Comparison of ENCODE assay signal across 19 mouse cellular contexts in the genomic region with DNA sequence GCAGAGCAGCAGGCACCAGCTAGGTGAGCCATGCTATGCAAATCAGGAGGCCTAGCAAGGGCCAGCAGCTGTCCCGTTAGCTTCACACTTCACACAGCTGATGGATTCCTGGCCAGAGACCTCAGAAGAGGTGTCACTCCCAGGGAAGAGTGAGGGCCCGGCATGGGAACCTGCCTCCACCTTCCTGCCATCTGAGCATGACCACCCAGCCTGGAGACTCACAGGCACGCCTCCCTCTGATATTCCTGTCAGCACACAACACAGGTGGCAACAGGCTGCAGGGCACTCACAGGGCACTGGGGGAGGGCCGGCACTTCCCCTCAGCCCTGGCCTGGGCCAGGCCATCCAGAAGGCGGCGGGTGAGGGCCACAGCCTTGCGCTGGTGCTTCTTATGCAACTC. TPM values are rescaled to one million over a fixed set of nuclear protein-coding genes. Genes with fewer than 3 reads are reported as not detected.
A peak's percentile ranks its signal among the peaks of the same experiment; 100 is the strongest.
DNase-seq lines count a peak whose midpoint lies in the region; ATAC-seq and TF ChIP-seq lines count a peak whose summit lies in the region.
"Had no signal": no experiment of that assay in that cellular context is flagged by ENCODE, and none has a peak within 500 bp of the region (broad histone marks: within the 10 kb centered on the region; RNA-seq: fewer than 3 reads in every experiment).

No protein-coding gene starts in this region.

- 64% methylated on average over 7 of the region's 7 CpGs for WGBS in heart, adult 2 months
- 61% methylated on average over 7 of the region's 7 CpGs for WGBS in heart, embryonic 12.5 days
- WGBS in neural tube, embryonic 13.5 days, result 84% methylated on average over 7 of the region's 7 CpGs
- 91% methylated on average over 7 of the region's 7 CpGs for WGBS in neural tube, embryonic 15.5 days
- WGBS in heart, postnatal 0 days, result 34% methylated on average over 7 of the region's 7 CpGs

- H3K9ac ChIP-seq in heart, adult 2 months (ENCODE audit: low read depth, low read length), result no peak overlapping the region
- no peak overlapping the region for H3K9ac ChIP-seq in heart, embryonic 12.5 days
- peak overlapping the region; percentile 22; the same call in 1 of the 2 replicates for H3K9ac ChIP-seq in neural tube, embryonic 13.5 days
- H3K9ac ChIP-seq in neural tube, embryonic 15.5 days (replicated peaks), result no peak overlapping the region
- 0 out of 2 replicates have a peak overlapping the region, but pooled peaks have one; percentile 29 for H3K9ac ChIP-seq in heart, postnatal 0 days (replicated peaks; ENCODE audit: low read depth, low read length)
- H3K9ac ChIP-seq: intestine, embryonic 15.5 days; limb, embryonic 12.5 days; liver, embryonic 14.5 days; stomach, embryonic 15.5 days had no signal

- peaks cover 7% of the 10 kb centered on the region for H3K4me1 ChIP-seq in heart, adult 2 months (ENCODE audit: control insufficient read depth, insufficient read depth, low read length)
- peaks cover 35% of the 10 kb centered on the region for H3K4me1 ChIP-seq in heart, embryonic 12.5 days (replicated peaks)
- H3K4me1 ChIP-seq in neural tube, embryonic 13.5 days (replicated peaks), result peaks cover 16% of the 10 kb centered on the region
- peaks cover 18% of the 10 kb centered on the region for H3K4me1 ChIP-seq in neural tube, embryonic 15.5 days
- peaks cover 30% of the 10 kb centered on the region for H3K4me1 ChIP-seq in heart, postnatal 0 days (ENCODE audit: control insufficient read depth, insufficient read depth)

- no peaks in the 10 kb centered on the region for H3K9me3 ChIP-seq in heart, embryonic 12.5 days (replicated peaks)
- no peaks in the 10 kb centered on the region for H3K9me3 ChIP-seq in neural tube, embryonic 13.5 days
- H3K9me3 ChIP-seq in neural tube, embryonic 15.5 days (replicated peaks), result no peaks in the 10 kb centered on the region
- no peaks in the 10 kb centered on the region for H3K9me3 ChIP-seq in heart, postnatal 0 days (replicated peaks; ENCODE audit: control insufficient read depth, low read length)
- H3K9me3 ChIP-seq: intestine, embryonic 15.5 days; limb, embryonic 12.5 days; megakaryocyte, embryonic 14.5 days; stomach, embryonic 15.5 days had no signal

- no peaks in the 10 kb centered on the region for H3K27me3 ChIP-seq in heart, adult 2 months (ENCODE audit: control insufficient read depth, insufficient read depth, low read length)
- no peaks in the 10 kb centered on the region for H3K27me3 ChIP-seq in heart, embryonic 12.5 days (replicated peaks)
- H3K27me3 ChIP-seq in neural tube, embryonic 13.5 days, result no peaks in the 10 kb centered on the region
- H3K27me3 ChIP-seq in neural tube, embryonic 15.5 days (replicated peaks), result no peaks in the 10 kb centered on the region
- no peaks in the 10 kb centered on the region for H3K27me3 ChIP-seq in heart, postnatal 0 days (ENCODE audit: control insufficient read depth, insufficient read depth, low read length)
- H3K27me3 ChIP-seq: intestine, embryonic 15.5 days; limb, embryonic 12.5 days; megakaryocyte, embryonic 14.5 days; stomach, embryonic 15.5 days had no signal

- no peaks in the 10 kb centered on the region for H3K79me2 ChIP-seq in heart, adult 2 months (replicated peaks; ENCODE audit: control insufficient read depth, insufficient read depth, low read length)

- intact Hi-C loops in heart, adult 2 months (cut with DNase I), result no loop called here

- TF ChIP-seq POLR2A in heart, adult 2 months (IDR thresholded peaks at IDR 0.05; ENCODE audit: insufficient read depth, low read depth, low read length), result no peak

- no peaks in the 10 kb centered on the region for H3K36me3 ChIP-seq in heart, adult 2 months (ENCODE audit: control insufficient read depth, insufficient read depth, low read length)
- peaks cover 61% of the 10 kb centered on the region for H3K36me3 ChIP-seq in heart, embryonic 12.5 days
- peaks cover 54% of the 10 kb centered on the region for H3K36me3 ChIP-seq in neural tube, embryonic 13.5 days
- H3K36me3 ChIP-seq in neural tube, embryonic 15.5 days, result peaks cover 16% of the 10 kb centered on the region; the same call in 1 of the 2 replicates
- peaks cover 39% of the 10 kb centered on the region for H3K36me3 ChIP-seq in heart, postnatal 0 days (replicated peaks; ENCODE audit: control insufficient read depth, insufficient read depth, low read length)

- no peak overlapping the region for H3K4me3 ChIP-seq in heart, adult 2 months
- no peak overlapping the region for H3K4me3 ChIP-seq in heart, embryonic 12.5 days
- H3K4me3 ChIP-seq in neural tube, embryonic 13.5 days, result no peak overlapping the region
- no peak overlapping the region for H3K4me3 ChIP-seq in neural tube, embryonic 15.5 days (replicated peaks)
- H3K4me3 ChIP-seq in heart, postnatal 0 days (ENCODE audit: low read depth, low read length), result no peak overlapping the region
- H3K4me3 ChIP-seq: intestine, embryonic 15.5 days; left cerebral cortex, adult 2 months; limb, embryonic 12.5 days; stomach, embryonic 15.5 days had no signal

- DNase-seq in heart, adult 2 months, result peak in 1 of 2 experiments; percentile 49
- DNase-seq in heart, postnatal 0 days (ENCODE audit: low spot score), result peak; percentile 75
- no peak for DNase-seq in thymus, adult 18-20 months
- DNase-seq: gastrocnemius, postnatal 25 days; right cerebral cortex, postnatal 14 days; thymus, postnatal 14 days had no signal

- H3K4me2 ChIP-seq in heart, embryonic 12.5 days, result no peak overlapping the region
- H3K4me2 ChIP-seq in neural tube, embryonic 13.5 days, result no peak overlapping the region
- no peak overlapping the region for H3K4me2 ChIP-seq in neural tube, embryonic 15.5 days
- H3K4me2 ChIP-seq in heart, postnatal 0 days (ENCODE audit: low read depth, low read length), result no peak overlapping the region
- H3K4me2 ChIP-seq: intestine, embryonic 15.5 days; limb, embryonic 12.5 days; stomach, embryonic 15.5 days had no signal

- H3K27ac ChIP-seq in heart, adult 2 months, result peak overlapping the region; percentile 7; the same call in 1 of the 2 replicates
- H3K27ac ChIP-seq in heart, embryonic 12.5 days (ENCODE audit: poor library complexity, severe bottlenecking), result no peak overlapping the region
- H3K27ac ChIP-seq in neural tube, embryonic 13.5 days (replicated peaks), result no peak overlapping the region
- no peak overlapping the region for H3K27ac ChIP-seq in neural tube, embryonic 15.5 days (replicated peaks)
- peak overlapping the region; percentile 54 for H3K27ac ChIP-seq in heart, postnatal 0 days (ENCODE audit: low read depth)
- H3K27ac ChIP-seq: intestine, embryonic 15.5 days; kidney, postnatal 0 days; left cerebral cortex, adult 2 months; limb, embryonic 12.5 days; liver, embryonic 14.5 days; stomach, embryonic 15.5 days had no signal

- ATAC-seq in heart, embryonic 12.5 days (ENCODE audit: insufficient number of reproducible peaks, low FRiP score), result no peak
- no peak for ATAC-seq in neural tube, embryonic 13.5 days (ENCODE audit: low read depth)
- no peak for ATAC-seq in neural tube, embryonic 15.5 days (ENCODE audit: low FRiP score)
- ATAC-seq in heart, postnatal 0 days (ENCODE audit: insufficient read depth, low read depth), result peak; percentile 53
- no peak for ATAC-seq in megakaryocyte-erythroid progenitor cell, adult 5-6 weeks (replicated peaks; ENCODE audit: low FRiP score, low TSS enrichment, poor library complexity, severe bottlenecking)
- ATAC-seq: intestine, embryonic 15.5 days; lung, postnatal 0 days had no signal

- TF ChIP-seq EP300 in heart, adult 2 months (IDR thresholded peaks at IDR 0.05; ENCODE audit: insufficient read depth, low read depth, low read length), result 0 out of 2 replicates have a peak, but pooled peaks have one; percentile 29
- no peak; the same call in 1 of the 2 replicates for TF ChIP-seq EP300 in heart, postnatal 0 days (IDR thresholded peaks at IDR 0.05; ENCODE audit: low read depth)

- TF ChIP-seq CTCF in heart, adult 2 months (IDR thresholded peaks at IDR 0.05), result peak; percentile 22
- TF ChIP-seq CTCF in heart, postnatal 0 days (IDR thresholded peaks at IDR 0.05; ENCODE audit: low read depth), result peak; percentile 35

RNA-seq across cellular contexts. Expression of a gene that starts 13.1 kb away (rescaled TPM):
- 10 to 100 TPM; 34.1 to 35.4 TPM for total RNA-seq in heart, adult 2 months (2021)
- 53.4 and 60.4 TPM in 2 replicates for polyA plus RNA-seq in heart, adult 2 months (2012; rRNA removed)
- 21.0 and 23.7 TPM in 2 replicates for polyA plus RNA-seq in heart, embryonic 12.5 days (2016; fragmentation: Nextera tagmentation; extraction: Ambion mirVana)
- 50.6 and 57.0 TPM in 2 replicates for polyA plus RNA-seq in neural tube, embryonic 13.5 days (2015; fragmentation: Nextera tagmentation; extraction: Ambion mirVana)
- polyA plus RNA-seq in neural tube, embryonic 15.5 days (2015; fragmentation: Nextera tagmentation; extraction: Ambion mirVana), result 59.8 and 72.3 TPM in 2 replicates
- 23.4 and 46.1 TPM in 2 replicates for total RNA-seq in heart, postnatal 0 days (2014; rRNA removed; ENCODE audit: low replicate concordance)
- 16.8 and 20.9 TPM in 2 replicates for polyA plus RNA-seq in heart, postnatal 0 days (2015; fragmentation: Nextera tagmentation; extraction: Ambion mirVana)
- 8.0 and 16.1 TPM in 2 replicates for total RNA-seq in megakaryocyte-erythroid progenitor cell, adult 5-6 weeks (2014; fragmentation: Nextera tagmentation)
- 7.0 and 15.7 TPM in 2 replicates for total RNA-seq in megakaryocyte-erythroid progenitor cell, adult 5-6 weeks (2017)

RNA-seq across cellular contexts. Expression of a gene that starts 13.8 kb away (rescaled TPM):
- 10 to 100 TPM; 21.1 to 25.8 TPM for total RNA-seq in heart, adult 2 months (2021)
- 30.6 and 33.5 TPM in 2 replicates for polyA plus RNA-seq in heart, adult 2 months (2012; rRNA removed)
- 53.4 and 54.5 TPM in 2 replicates for polyA plus RNA-seq in heart, embryonic 12.5 days (2016; fragmentation: Nextera tagmentation; extraction: Ambion mirVana)
- 90.4 and 95.1 TPM in 2 replicates for polyA plus RNA-seq in neural tube, embryonic 13.5 days (2015; fragmentation: Nextera tagmentation; extraction: Ambion mirVana)
- 90.8 and 90.9 TPM in 2 replicates for polyA plus RNA-seq in neural tube, embryonic 15.5 days (2015; fragmentation: Nextera tagmentation; extraction: Ambion mirVana)
- total RNA-seq in heart, postnatal 0 days (2014; rRNA removed; ENCODE audit: low replicate concordance), result 46.8 and 76.0 TPM in 2 replicates
- 60.7 and 62.6 TPM in 2 replicates for polyA plus RNA-seq in heart, postnatal 0 days (2015; fragmentation: Nextera tagmentation; extraction: Ambion mirVana)
- 17.5 and 20.6 TPM in 2 replicates for total RNA-seq in megakaryocyte-erythroid progenitor cell, adult 5-6 weeks (2014; fragmentation: Nextera tagmentation)
- 29.0 and 39.2 TPM in 2 replicates for total RNA-seq in megakaryocyte-erythroid progenitor cell, adult 5-6 weeks (2017)

RNA-seq across cellular contexts. Expression of a gene that starts 19.3 kb away (rescaled TPM):
- 10 to 100 TPM; 85.8 to 91.0 TPM for total RNA-seq in heart, adult 2 months (2021)
- 42.3 and 56.8 TPM in 2 replicates for polyA plus RNA-seq in heart, adult 2 months (2012; rRNA removed)
- polyA plus RNA-seq in heart, embryonic 12.5 days (2016; fragmentation: Nextera tagmentation; extraction: Ambion mirVana), result 194 and 198 TPM in 2 replicates
- 191 and 211 TPM in 2 replicates for polyA plus RNA-seq in neural tube, embryonic 13.5 days (2015; fragmentation: Nextera tagmentation; extraction: Ambion mirVana)
- polyA plus RNA-seq in neural tube, embryonic 15.5 days (2015; fragmentation: Nextera tagmentation; extraction: Ambion mirVana), result 141 and 159 TPM in 2 replicates
- 88.3 and 100 TPM in 2 replicates for total RNA-seq in heart, postnatal 0 days (2014; rRNA removed; ENCODE audit: low replicate concordance)
- 128 and 132 TPM in 2 replicates for polyA plus RNA-seq in heart, postnatal 0 days (2015; fragmentation: Nextera tagmentation; extraction: Ambion mirVana)
- total RNA-seq in megakaryocyte-erythroid progenitor cell, adult 5-6 weeks (2014; fragmentation: Nextera tagmentation), result 316 and 412 TPM in 2 replicates
- 174 and 192 TPM in 2 replicates for total RNA-seq in megakaryocyte-erythroid progenitor cell, adult 5-6 weeks (2017)

RNA-seq across cellular contexts. Expression of a gene that starts 20.8 kb away (rescaled TPM):
- total RNA-seq in heart, adult 2 months (2021), result 10 to 100 TPM; 14.6 to 15.2 TPM
- 27.5 and 33.7 TPM in 2 replicates for polyA plus RNA-seq in heart, adult 2 months (2012; rRNA removed)
- 26.6 and 28.9 TPM in 2 replicates for polyA plus RNA-seq in heart, embryonic 12.5 days (2016; fragmentation: Nextera tagmentation; extraction: Ambion mirVana)
- polyA plus RNA-seq in neural tube, embryonic 13.5 days (2015; fragmentation: Nextera tagmentation; extraction: Ambion mirVana), result 23.8 and 27.3 TPM in 2 replicates
- polyA plus RNA-seq in neural tube, embryonic 15.5 days (2015; fragmentation: Nextera tagmentation; extraction: Ambion mirVana), result 14.1 and 23.4 TPM in 2 replicates
- total RNA-seq in heart, postnatal 0 days (2014; rRNA removed; ENCODE audit: low replicate concordance), result 24.9 and 46.0 TPM in 2 replicates
- polyA plus RNA-seq in heart, postnatal 0 days (2015; fragmentation: Nextera tagmentation; extraction: Ambion mirVana), result 8.3 and 8.6 TPM in 2 replicates
- total RNA-seq in megakaryocyte-erythroid progenitor cell, adult 5-6 weeks (2014; fragmentation: Nextera tagmentation), result 12.1 and 18.6 TPM in 2 replicates
- 4.3 and 4.8 TPM in 2 replicates for total RNA-seq in megakaryocyte-erythroid progenitor cell, adult 5-6 weeks (2017)

RNA-seq across cellular contexts. Expression of a gene that starts 21.1 kb away (rescaled TPM):
- not detected for total RNA-seq in heart, adult 2 months (2021)
- polyA plus RNA-seq in heart, adult 2 months (2012; rRNA removed), result 0.21 TPM in 1 of 2 replicates, not detected in the other
- 0.14 and 0.29 TPM in 2 replicates for polyA plus RNA-seq in heart, embryonic 12.5 days (2016; fragmentation: Nextera tagmentation; extraction: Ambion mirVana)
- 3.4 and 5.2 TPM in 2 replicates for polyA plus RNA-seq in neural tube, embryonic 13.5 days (2015; fragmentation: Nextera tagmentation; extraction: Ambion mirVana)
- polyA plus RNA-seq in neural tube, embryonic 15.5 days (2015; fragmentation: Nextera tagmentation; extraction: Ambion mirVana), result 11.8 and 13.8 TPM in 2 replicates
- not detected in 2 replicates for total RNA-seq in heart, postnatal 0 days (2014; rRNA removed; ENCODE audit: low replicate concordance)
- polyA plus RNA-seq in heart, postnatal 0 days (2015; fragmentation: Nextera tagmentation; extraction: Ambion mirVana), result 0.04 and 0.30 TPM in 2 replicates
- total RNA-seq in megakaryocyte-erythroid progenitor cell, adult 5-6 weeks (2014; fragmentation: Nextera tagmentation), result not detected in 2 replicates
- total RNA-seq in megakaryocyte-erythroid progenitor cell, adult 5-6 weeks (2017), result not detected in 2 replicates
- total RNA-seq: gastrocnemius, postnatal 25 days; hematopoietic stem cell, adult 5-6 weeks had no signal

Comparison
In these comparisons a context has a peak if more than half of its experiments do, and no peak if none do; other contexts are left out.
1. H3K27ac ChIP-seq: peak in heart, adult 2 months (single experiment) and heart, postnatal 0 days (single experiment); none in heart, embryonic 12.5 days (single experiment), neural tube, embryonic 13.5 days (single experiment) and neural tube, embryonic 15.5 days (single experiment).
2. H3K9ac ChIP-seq: peak in neural tube, embryonic 13.5 days (single experiment) and heart, postnatal 0 days (single experiment); none in heart, adult 2 months (single experiment), heart, embryonic 12.5 days (single experiment) and neural tube, embryonic 15.5 days (single experiment).